Mouse (Mus musculus) limb, embryonic 14.5 days (tissue): Measurements from ENCODE around the gene Fam234a. TPM values are rescaled to one million over a fixed set of nuclear protein-coding genes. Genes with fewer than 3 reads are reported as not detected.

Source experiments
- ATAC-seq: fragments of 200-750 bp; cut with Nextera tagmentation; 2 replicates; pipeline ENCODE4 v1.8.0; 2017; ENCODE audit warnings: low read depth, moderate number of reproducible peaks, moderate TSS enrichment; ENCODE audit not compliant: low FRiP score
- DNase-seq: peaks from one replicate; pipeline ENCODE4 v3.0.0-alpha.2; 2015; ENCODE audit warnings: low spot score
- H3K27ac ChIP-seq: fragments of 300-500 bp; sonication (generic); replicated peaks from 2 replicates; pipeline ENCODE4 v1.5.1; 2014; ENCODE audit warnings: low read depth, mild to moderate bottlenecking, low read length, moderate library complexity, mixed read lengths
- H3K27me3 ChIP-seq: fragments of 300-500 bp; sonication (generic); 2 replicates; pipeline ENCODE4 v1.6.1; 2014; ENCODE audit warnings: low read length, mixed read lengths; ENCODE audit not compliant: control insufficient read depth, insufficient read depth
- H3K36me3 ChIP-seq: fragments of 300-500 bp; sonication (generic); 2 replicates; pipeline ENCODE4 v1.6.1; 2014; ENCODE audit warnings: mild to moderate bottlenecking, low read length, moderate library complexity, mixed read lengths; ENCODE audit not compliant: control insufficient read depth, insufficient read depth
- H3K4me1 ChIP-seq: fragments of 300-500 bp; sonication (generic); 2 replicates; pipeline ENCODE4 v1.6.1; 2014; ENCODE audit warnings: antibody characterized with exemption, low read length, mixed read lengths; ENCODE audit not compliant: control insufficient read depth, insufficient read depth
- H3K4me2 ChIP-seq: fragments of 300-500 bp; sonication (generic); replicated peaks from 2 replicates; pipeline ENCODE4 v1.6.1; 2014; ENCODE audit warnings: low read depth, mild to moderate bottlenecking, low read length, moderate library complexity; ENCODE audit not compliant: severe bottlenecking
- H3K4me3 ChIP-seq: fragments of 300-500 bp; sonication (generic); replicated peaks from 2 replicates; pipeline ENCODE4 v1.5.1; 2014; ENCODE audit warnings: low read length
- H3K9ac ChIP-seq: fragments of 300-500 bp; sonication (generic); 2 replicates; pipeline ENCODE4 v1.6.1; 2014; ENCODE audit warnings: mild to moderate bottlenecking, low read depth, low read length, moderate library complexity; ENCODE audit not compliant: severe bottlenecking
- H3K9me3 ChIP-seq: fragments of 300-500 bp; sonication (generic); 2 replicates; pipeline ENCODE4 v1.6.1; 2016; ENCODE audit warnings: low read length; ENCODE audit not compliant: control insufficient read depth
- POLR2A ChIP-seq: fragments of 200-500 bp; IDR thresholded peaks from 2 replicates; pipeline ENCODE4 v1.8.0; 2012; ENCODE audit warnings: inconsistent platforms, mild to moderate bottlenecking, moderate library complexity, borderline replicate concordance; ENCODE audit not compliant: insufficient read depth, insufficient read length; ENCODE audit errors: extremely low read depth
- WGBS: fragments of 180-500 bp; shearing (Covaris S2); extraction: QIAGEN DNeasy Blood & Tissue Kit; methylation state at CpG from one replicate; pipeline ENCODE4 v1.1.7; 2014; 5-methylcytosine and 5-hydroxymethylcytosine counted together
- polyA plus RNA-seq, 2 experiments: library from polyadenylated mRNA; depleted of rRNA in 1 of 2; stranded (reverse) in 1 of 2; unstranded in 1 of 2; fragments of >200 nt; fragmentation: Nextera tagmentation in 1 of 2; extraction: Ambion mirVana in 1 of 2; gene quantifications; 2 replicates each; pipeline versions ENCODE4 v1.2.1 to v1.2.3; 2012 to 2014

The Fam234a gene
- polyA plus RNA-seq, 2 experiments = 39.2 to 44.8 TPM

GRCm38 (mm10) chr17:26240120-26240790 is 3.8 kb downstream of the Fam234a start:
- H3K9me3 ChIP-seq = no peaks in the 10 kb centered on the region
- peaks cover 9% of the 10 kb centered on the region for H3K4me1 ChIP-seq
- H3K4me3 ChIP-seq = no peak overlapping the region
- no peak overlapping the region for H3K9ac ChIP-seq
- no peak for ATAC-seq
- H3K27ac ChIP-seq = no peak overlapping the region
- no peaks in the 10 kb centered on the region for H3K27me3 ChIP-seq
- TF ChIP-seq POLR2A = no peak
- WGBS = 86% methylated on average over 6 of the region's 6 CpGs
- H3K4me2 ChIP-seq = no peak overlapping the region
- DNase-seq = no peak
- no peaks in the 10 kb centered on the region for H3K36me3 ChIP-seq

DNA sequence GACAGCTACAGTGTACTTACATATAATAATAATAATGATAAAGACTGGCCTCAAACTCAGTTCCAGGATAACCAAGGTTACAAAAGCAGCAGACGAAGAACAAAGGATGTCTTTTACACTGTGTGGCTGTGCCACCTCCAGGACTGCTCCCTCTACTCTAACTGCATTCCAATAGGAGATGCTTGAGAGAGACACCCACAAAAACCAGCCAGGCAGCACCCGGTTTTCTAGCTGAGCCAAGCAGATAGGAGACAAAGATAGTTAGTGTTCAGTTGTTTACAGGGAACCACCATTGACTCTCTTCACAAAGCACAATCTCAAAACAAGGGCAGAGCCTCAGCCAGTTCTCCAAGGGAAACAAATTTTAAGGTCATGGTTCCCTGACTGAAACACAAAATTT is 4.5 kb downstream of the Fam234a start:
- Histone ChIP-seq H3K4me2 (no peak overlapping the region), H3K36me3 (no peaks in the 10 kb centered on the region), H3K4me3 (no peak overlapping the region), H3K9me3 (no peaks in the 10 kb centered on the region), H3K9ac (no peak overlapping the region), H3K27me3 (no peaks in the 10 kb centered on the region), H3K27ac (no peak overlapping the region), H3K4me1 (peaks cover 13% of the 10 kb centered on the region)
- no peak for ATAC-seq
- DNase-seq = no peak
- 80% methylated on average over 2 of the region's 2 CpGs for WGBS
- no peak for TF ChIP-seq POLR2A

DNA sequence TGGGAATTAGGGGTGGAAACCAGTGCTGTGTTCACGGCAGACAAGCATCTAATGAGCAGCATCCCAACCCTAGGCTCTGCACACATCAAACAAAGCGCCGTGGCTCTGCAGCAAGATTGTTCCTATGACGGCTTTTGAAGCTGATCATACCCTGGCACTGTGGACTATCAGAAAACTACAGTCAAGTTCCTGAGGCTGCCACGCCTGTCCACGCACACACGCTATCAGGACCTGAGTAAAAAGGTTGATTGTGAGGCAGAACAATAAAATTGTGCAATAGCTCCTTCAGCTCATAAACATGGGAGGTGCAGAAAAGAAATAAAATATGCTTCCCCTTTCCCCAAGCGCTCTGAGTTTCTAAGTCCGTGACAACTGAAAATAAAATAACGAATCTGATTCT is 6.4 kb downstream of the Fam234a start:
- no peak overlapping the region for H3K27ac ChIP-seq
- no peaks in the 10 kb centered on the region for H3K27me3 ChIP-seq
- DNase-seq = no peak
- H3K9ac ChIP-seq = no peak overlapping the region
- no peak overlapping the region for H3K4me3 ChIP-seq
- no peaks in the 10 kb centered on the region for H3K9me3 ChIP-seq
- TF ChIP-seq POLR2A = no peak
- no peaks in the 10 kb centered on the region for H3K36me3 ChIP-seq
- H3K4me1 ChIP-seq = peaks cover 10% of the 10 kb centered on the region; the same call in 1 of the 2 replicates
- no peak for ATAC-seq
- H3K4me2 ChIP-seq = no peak overlapping the region
- 68% methylated on average over 10 of the region's 10 CpGs for WGBS

DNA sequence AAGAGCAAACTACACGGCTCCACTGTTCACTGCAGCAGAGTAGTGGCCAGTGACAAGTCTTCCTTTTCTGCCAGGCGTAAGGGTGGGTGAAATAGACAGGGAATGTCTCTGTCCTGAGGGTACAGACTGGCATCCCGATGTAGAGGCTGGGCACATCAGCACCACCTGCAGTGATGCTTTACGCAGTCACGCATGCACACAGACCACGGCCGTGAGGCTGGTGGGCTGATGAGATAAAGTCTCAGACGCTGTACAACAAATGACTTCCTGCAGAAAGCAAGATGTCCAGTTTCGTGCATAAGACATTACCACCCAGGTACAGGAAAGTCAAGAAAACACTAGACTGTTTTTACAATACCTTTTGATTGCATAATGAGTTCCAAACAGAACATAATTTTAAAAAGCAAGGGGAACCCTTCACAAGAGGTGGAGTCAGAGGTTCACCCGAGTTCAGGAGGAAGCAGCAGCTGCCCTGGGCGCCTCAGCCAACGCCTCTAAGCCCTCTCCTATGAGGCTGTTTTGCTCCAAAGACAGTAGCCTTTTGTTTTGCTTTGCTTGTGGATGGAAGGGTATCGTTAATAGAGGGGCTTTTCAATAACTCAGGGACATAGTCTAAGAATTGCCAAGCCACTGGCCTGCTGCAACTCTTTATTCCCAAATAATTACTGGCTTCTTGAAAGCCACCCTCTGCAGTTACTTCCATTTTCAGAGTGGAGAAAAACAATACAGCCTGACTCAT is 8.8 kb downstream of the Fam234a start:
- Histone ChIP-seq H3K9ac (no peak overlapping the region), H3K9me3 (no peaks in the 10 kb centered on the region), H3K36me3 (no peaks in the 10 kb centered on the region), H3K27ac (peak overlapping the region; percentile 3; the same call in 1 of the 2 replicates), H3K4me1 (peaks cover 10% of the 10 kb centered on the region; the same call in 1 of the 2 replicates), H3K4me3 (no peak overlapping the region), H3K27me3 (no peaks in the 10 kb centered on the region), H3K4me2 (no peak overlapping the region)
- DNase-seq = no peak
- WGBS = 44% methylated on average over 13 of the region's 13 CpGs
- ATAC-seq = peak; percentile 23; the same call in 1 of the 2 replicates
- no peak for TF ChIP-seq POLR2A

DNA sequence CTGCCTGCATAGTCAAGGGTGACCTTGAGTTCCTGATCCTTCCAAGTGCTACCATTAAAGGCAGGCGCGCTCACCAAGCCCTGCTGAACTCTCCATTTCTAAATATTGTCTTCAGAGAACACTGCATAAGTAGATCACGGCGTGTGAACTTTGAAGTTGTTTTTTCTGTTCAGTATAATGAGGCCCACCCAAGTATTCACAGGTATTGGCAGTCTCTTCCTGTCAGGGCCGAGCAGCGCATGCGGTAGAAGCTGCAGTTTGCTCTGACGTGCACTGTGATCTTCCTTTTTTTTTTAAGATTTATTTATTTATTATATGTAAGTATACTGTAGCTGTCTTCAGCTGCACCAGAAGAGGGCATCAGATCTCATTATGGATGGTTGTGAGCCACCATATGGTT is 9.7 kb downstream of the Fam234a start:
- Histone ChIP-seq H3K4me1 (peaks cover 10% of the 10 kb centered on the region; the same call in 1 of the 2 replicates), H3K4me2 (no peak overlapping the region), H3K9me3 (no peaks in the 10 kb centered on the region), H3K36me3 (no peaks in the 10 kb centered on the region), H3K27me3 (no peaks in the 10 kb centered on the region), H3K27ac (no peak overlapping the region), H3K9ac (no peak overlapping the region), H3K4me3 (no peak overlapping the region)
- ATAC-seq (no peak), DNase-seq (no peak)
- TF ChIP-seq POLR2A = no peak
- whole genome bisulfite sequencing = 89% methylated on average over 8 of the region's 8 CpGs
